Mouse (Mus musculus) heart, embryonic 14.5 days (tissue): Measurements from ENCODE around the gene Cmtr1. TPM values are rescaled to one million over a fixed set of nuclear protein-coding genes. Genes with fewer than 3 reads are reported as not detected.

Experiments used
- ATAC-seq: fragments of 200-750 bp; cut with Nextera tagmentation; 2 replicates; pipeline ENCODE4 v1.8.0; 2017; ENCODE audit warnings: low read depth, moderate TSS enrichment; ENCODE audit not compliant: insufficient number of reproducible peaks, insufficient read depth, low FRiP score
- H3K27ac ChIP-seq, 2 experiments: fragments of 200-500 bp in 1 of 2; fragments of 300-500 bp in 1 of 2; sonication (generic) in 1 of 2; replicated peaks in 1 of 2; 2 replicates each; pipeline ENCODE4 v1.5.1; 2012 to 2014; ENCODE audit warnings: low read depth in 2 of 2, low read length in 2 of 2, control low read depth in 1 of 2, mild to moderate bottlenecking in 1 of 2, mixed read lengths in 1 of 2; ENCODE audit not compliant: control insufficient read depth in 1 of 2, insufficient read depth in 1 of 2
- H3K27me3 ChIP-seq: fragments of 300-500 bp; sonication (generic); 2 replicates; pipeline ENCODE4 v1.6.1; 2014; ENCODE audit warnings: mild to moderate bottlenecking, low read length, control low read depth; ENCODE audit not compliant: control insufficient read depth, insufficient read depth
- H3K36me3 ChIP-seq: fragments of 300-500 bp; sonication (generic); 2 replicates; pipeline ENCODE4 v1.6.1; 2014; ENCODE audit warnings: mild to moderate bottlenecking, control low read depth, low read length, mixed read lengths; ENCODE audit not compliant: control insufficient read depth, insufficient read depth
- H3K4me1 ChIP-seq, 2 experiments: fragments of 200-500 bp in 1 of 2; fragments of 300-500 bp in 1 of 2; sonication (generic) in 1 of 2; 2 replicates each; pipeline ENCODE4 v1.6.1; 2012 to 2014; ENCODE audit warnings: low read length in 2 of 2, control low read depth in 1 of 2, mixed read lengths in 1 of 2; ENCODE audit not compliant: control insufficient read depth in 2 of 2, insufficient read depth in 2 of 2
- H3K4me2 ChIP-seq: fragments of 300-500 bp; sonication (generic); 2 replicates; pipeline ENCODE4 v1.6.1; 2014; ENCODE audit warnings: mild to moderate bottlenecking, low read length
- H3K4me3 ChIP-seq, 2 experiments: fragments of 200-500 bp in 1 of 2; fragments of 300-500 bp in 1 of 2; sonication (generic) in 1 of 2; 2 replicates each; pipeline ENCODE4 v1.5.1; 2012 to 2014; ENCODE audit warnings: low read length in 2 of 2, mild to moderate bottlenecking in 2 of 2, control low read depth in 1 of 2, low read depth in 1 of 2, moderate library complexity in 1 of 2; ENCODE audit not compliant: control insufficient read depth in 1 of 2, insufficient read depth in 1 of 2
- H3K9ac ChIP-seq: fragments of 300-500 bp; sonication (generic); 2 replicates; pipeline ENCODE4 v1.6.1; 2014; ENCODE audit warnings: mild to moderate bottlenecking, low read length
- H3K9me3 ChIP-seq: fragments of 300-500 bp; sonication (generic); 2 replicates; pipeline ENCODE4 v1.6.1; 2016; ENCODE audit warnings: low read length, control low read depth; ENCODE audit not compliant: control insufficient read depth
- WGBS: fragments of 180-500 bp; shearing (Covaris S2); extraction: QIAGEN DNeasy Blood & Tissue Kit; methylation state at CpG from one replicate; pipeline ENCODE4 v1.1.7; 2014; 5-methylcytosine and 5-hydroxymethylcytosine counted together
- polyA plus RNA-seq: library from polyadenylated mRNA; unstranded; fragments of >200 nt; fragmentation: Nextera tagmentation; extraction: Ambion mirVana; gene quantifications from 2 replicates; pipeline ENCODE4 v1.2.1, GENCODE M21; 2014

Cmtr1 gene
- polyA plus RNA-seq, 1 experiment from 2014 or later: 81.3 TPM

DNA sequence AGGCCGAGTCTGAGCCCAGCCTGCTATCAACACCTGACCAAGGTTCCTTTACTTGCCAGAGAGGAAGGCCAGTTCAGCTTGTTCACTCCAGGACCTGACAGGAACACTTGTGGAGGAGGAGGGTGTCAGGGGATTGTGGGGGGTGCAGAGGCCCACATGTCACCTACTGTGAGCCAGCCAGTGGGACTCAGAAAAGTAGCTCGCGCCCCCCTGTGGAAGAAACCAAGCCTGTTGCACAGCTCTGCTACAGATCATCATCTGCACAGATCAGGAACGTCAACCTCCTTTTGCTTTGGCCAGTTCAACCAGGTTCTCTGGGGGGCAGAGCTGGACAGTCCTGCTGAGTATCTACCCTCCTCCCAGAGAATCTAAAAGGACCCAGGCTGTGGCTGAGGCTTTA is 94.1 kb downstream of the Cmtr1 start:
- no peak overlapping the region for H3K4me3 ChIP-seq
- no peak overlapping the region for H3K4me2 ChIP-seq
- H3K27ac ChIP-seq: no peak overlapping the region
- H3K27me3 ChIP-seq: no peaks in the 10 kb centered on the region
- peaks cover 0 to 2% of the 10 kb centered on the region in 2 experiments; a peak in 1 of 4 replicates for H3K4me1 ChIP-seq
- 43% methylated on average over 4 of the region's 4 CpGs for WGBS
- H3K9me3 ChIP-seq: no peaks in the 10 kb centered on the region
- H3K9ac ChIP-seq: no peak overlapping the region
- ATAC-seq: no peak
- no peaks in the 10 kb centered on the region for H3K36me3 ChIP-seq

Other genes with a start within 250 kb of the Cmtr1 start
- gene Pim1, start 169.8 kb upstream of the Cmtr1 start, polyA plus RNA-seq: 14.1 and 16.5 TPM in 2 replicates
- not detected in 2 replicates for gene Gm17657, start 111.0 kb upstream of the Cmtr1 start, polyA plus RNA-seq
- gene Tbc1d22b, start 110.8 kb upstream of the Cmtr1 start, polyA plus RNA-seq: 8.1 and 10.2 TPM in 2 replicates
- 0.41 TPM in 1 of 2 replicates, not detected in the other for gene Tmem217, start 108.2 kb upstream of the Cmtr1 start, polyA plus RNA-seq
- 49.4 and 51.1 TPM in 2 replicates for gene Rnf8, start 45.8 kb upstream of the Cmtr1 start, polyA plus RNA-seq
- gene Gm28043, start 45.7 kb upstream of the Cmtr1 start, polyA plus RNA-seq: 2.1 and 3.3 TPM in 2 replicates
- 17.8 and 19.5 TPM in 2 replicates for gene Ccdc167, start 56.4 kb downstream of the Cmtr1 start, polyA plus RNA-seq